Mouse (Mus musculus): Measurements from ENCODE around the gene Eea1. TPM values are rescaled to one million over a fixed set of nuclear protein-coding genes. Genes with fewer than 3 reads are reported as not detected.
A peak's percentile ranks its signal among the peaks of the same experiment; 100 is the strongest.
"Not testable (repeated sequence)": the region's sequence is repeated elsewhere in the genome, so short reads cannot be mapped to it uniquely, and the experiment has no call there.

The Eea1 gene
- polyA plus RNA-seq, 1 experiment from 2014 or later: 8.6 TPM

DNA sequence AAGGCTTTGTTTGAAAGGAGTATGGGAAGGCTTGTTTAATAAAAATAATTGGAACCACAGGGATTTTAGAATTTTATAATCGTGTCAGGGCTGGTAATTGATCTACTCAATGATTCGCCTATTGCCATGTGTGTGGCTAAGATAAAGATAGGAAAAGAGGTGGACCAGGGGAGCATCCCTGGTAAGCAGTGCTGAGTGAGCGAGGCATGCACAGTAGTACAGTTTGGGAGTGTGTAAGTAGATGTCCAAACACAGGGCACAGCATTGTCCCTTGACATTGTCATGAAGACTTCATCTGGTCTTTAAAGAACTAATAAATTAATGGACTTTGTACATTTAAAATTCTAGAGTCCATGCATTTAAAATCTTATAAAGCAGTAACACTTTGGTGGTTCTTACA, 93.7 kb downstream of the Eea1 start:
- Histone ChIP-seq H3K36me3 (replicated peaks) (0 out of 2 replicates have a peak, but pooled peaks cover 3% of the 10 kb centered on the region), H3K4me3 (no peak overlapping the region), H3K9me3 (no peaks in the 10 kb centered on the region), H3K27ac (no peak overlapping the region), H3K27me3 (ENCODE audit: poor library complexity, severe bottlenecking) (no peaks in the 10 kb centered on the region), H3K4me1 (no peaks in the 10 kb centered on the region)
- WGBS: 79% methylated on average over 3 of the region's 3 CpGs
- DNase-seq (ENCODE audit: extremely low spot score, low spot score): no peak

DNA sequence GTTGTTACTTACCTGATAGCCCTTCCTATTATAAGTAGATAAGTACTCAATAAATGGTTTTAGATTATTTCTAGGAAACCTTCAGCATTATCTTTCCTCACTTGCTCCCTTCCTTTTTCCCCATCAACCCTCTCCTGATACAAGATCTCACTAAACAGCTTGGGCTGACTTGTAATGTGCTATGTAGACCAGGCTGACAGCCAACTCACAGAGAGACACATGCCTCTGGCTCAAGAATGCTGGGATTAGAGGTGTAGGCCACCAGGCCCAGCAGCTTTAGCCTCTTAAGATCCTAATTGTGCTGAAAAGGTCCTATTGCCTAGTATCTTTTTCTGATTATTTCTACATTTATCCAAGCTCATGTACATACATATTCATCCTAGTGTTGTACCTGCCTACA, 95.5 kb downstream of the Eea1 start:
- no peaks in the 10 kb centered on the region for H3K27me3 ChIP-seq (ENCODE audit: poor library complexity, severe bottlenecking)
- H3K27ac ChIP-seq: no peak overlapping the region
- H3K4me3 ChIP-seq: no peak overlapping the region
- peaks cover 15% of the 10 kb centered on the region; the same call in 1 of the 2 replicates for H3K36me3 ChIP-seq (replicated peaks)
- DNase-seq (ENCODE audit: extremely low spot score, low spot score): no peak
- no peaks in the 10 kb centered on the region for H3K4me1 ChIP-seq
- H3K9me3 ChIP-seq: no peaks in the 10 kb centered on the region

DNA sequence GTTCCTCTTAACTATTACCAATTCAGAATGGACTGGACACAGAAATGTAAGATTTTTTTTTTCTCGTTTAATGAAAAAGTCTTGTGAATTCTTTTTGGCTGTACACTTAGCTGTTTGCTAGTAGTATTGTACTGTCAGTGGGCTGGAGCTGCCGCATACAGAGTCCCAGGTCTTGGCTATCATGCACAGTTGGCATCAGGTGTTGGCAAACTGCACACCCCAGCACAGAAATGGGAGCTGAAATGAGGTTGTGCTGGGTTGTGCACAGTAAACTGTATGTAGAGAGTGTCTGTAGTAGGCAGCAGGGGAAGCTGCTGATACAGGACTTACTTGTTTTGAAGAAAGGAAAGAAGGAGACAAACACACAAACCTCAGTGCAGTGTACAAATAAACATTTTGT, 103.8 kb downstream of the Eea1 start:
- Histone ChIP-seq H3K27ac (no peak overlapping the region), H3K27me3 (ENCODE audit: poor library complexity, severe bottlenecking) (no peaks in the 10 kb centered on the region), H3K4me1 (peaks cover 12% of the 10 kb centered on the region), H3K36me3 (replicated peaks) (peaks cover 14% of the 10 kb centered on the region), H3K4me3 (no peak overlapping the region), H3K9me3 (no peaks in the 10 kb centered on the region)
- 87% methylated on average over 2 of the region's 2 CpGs for WGBS
- no peak for DNase-seq (ENCODE audit: extremely low spot score, low spot score)

DNA sequence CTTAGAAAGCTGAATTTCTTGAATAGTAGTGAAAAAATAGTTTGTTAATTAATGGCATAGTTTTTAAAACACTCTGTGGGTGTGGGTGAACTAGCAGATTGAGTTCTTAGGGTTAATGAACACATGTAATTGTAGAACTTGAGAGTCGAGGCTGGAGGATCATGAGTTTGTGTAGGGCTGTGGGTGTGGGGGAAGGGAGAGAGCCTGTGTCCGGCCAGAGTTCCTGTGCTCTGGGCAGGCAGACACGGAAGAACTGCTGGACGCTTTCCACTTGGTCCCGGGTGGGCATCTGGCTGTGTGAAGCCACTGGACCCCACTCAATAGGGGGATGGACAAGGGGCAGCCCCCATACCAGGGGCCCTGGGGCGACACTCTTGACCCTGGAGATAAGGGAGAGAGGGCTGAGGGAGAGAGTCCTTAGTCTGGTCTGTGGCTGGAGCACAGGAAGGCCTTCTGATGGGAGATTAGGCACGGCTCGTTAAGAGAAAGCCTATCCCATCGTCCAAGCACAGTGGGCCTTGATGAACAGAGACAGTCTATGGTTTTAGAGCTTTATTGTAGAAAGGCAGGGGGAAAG, 107.6 kb downstream of the Eea1 start:
- no peak for DNase-seq (ENCODE audit: extremely low spot score, low spot score)
- no peaks in the 10 kb centered on the region for H3K9me3 ChIP-seq
- peaks cover 12% of the 10 kb centered on the region for H3K4me1 ChIP-seq
- 26% methylated on average over 9 of the region's 9 CpGs for WGBS
- no peaks in the 10 kb centered on the region for H3K36me3 ChIP-seq (replicated peaks)
- H3K27me3 ChIP-seq (ENCODE audit: poor library complexity, severe bottlenecking): no peaks in the 10 kb centered on the region
- H3K27ac ChIP-seq: peak overlapping the region; percentile 70; the same call in 1 of the 2 replicates
- no peak overlapping the region for H3K4me3 ChIP-seq

DNA sequence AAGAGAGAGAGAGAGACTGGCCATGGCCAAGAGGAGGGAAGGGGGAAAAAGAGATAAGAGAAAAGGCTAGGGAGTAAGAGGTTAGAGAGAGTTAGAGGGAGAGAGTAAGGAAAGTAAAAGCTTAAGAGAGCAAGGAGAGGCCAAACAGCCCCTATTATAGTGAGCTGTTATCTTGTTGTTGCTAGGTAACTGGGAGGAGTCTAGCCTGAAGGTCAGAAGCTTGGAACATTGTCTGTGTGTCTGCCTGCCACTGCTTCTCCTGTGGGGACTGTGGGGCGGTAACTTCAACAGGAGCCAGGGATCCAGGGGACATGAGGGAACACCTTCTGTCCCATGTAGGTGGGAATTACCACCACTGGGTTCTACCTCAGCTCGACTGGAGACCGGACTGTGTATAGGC, 108.1 kb downstream of the Eea1 start:
- Histone ChIP-seq H3K4me3 (no peak overlapping the region), H3K36me3 (replicated peaks) (no peaks in the 10 kb centered on the region), H3K27ac (0 out of 2 replicates have a peak overlapping the region, but pooled peaks have one; percentile 70), H3K9me3 (no peaks in the 10 kb centered on the region), H3K4me1 (peaks cover 12% of the 10 kb centered on the region), H3K27me3 (ENCODE audit: poor library complexity, severe bottlenecking) (no peaks in the 10 kb centered on the region)
- 71% methylated on average over 3 of the region's 3 CpGs for WGBS
- no peak for DNase-seq (ENCODE audit: extremely low spot score, low spot score)

DNA sequence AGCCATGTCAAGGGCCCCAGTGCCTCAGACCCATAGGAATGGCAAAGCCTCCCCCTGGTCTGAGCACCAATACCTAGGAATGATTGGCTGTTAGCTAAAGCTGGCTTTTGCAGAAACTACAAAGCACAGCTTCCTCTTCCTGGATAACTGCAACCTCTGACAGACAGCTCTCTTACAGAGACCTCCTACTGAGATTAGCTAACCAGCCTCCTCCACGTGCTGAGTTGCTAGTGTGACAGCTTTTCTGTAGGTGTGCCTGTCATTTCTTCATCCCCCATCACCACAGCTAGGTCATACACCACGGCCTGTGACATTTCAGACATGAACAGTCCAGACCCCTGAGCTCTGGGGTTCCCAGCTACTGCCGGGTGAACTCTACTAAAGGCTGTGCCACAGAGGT, 126.9 kb downstream of the Eea1 start:
- no peak for DNase-seq (ENCODE audit: extremely low spot score, low spot score)
- H3K4me3 ChIP-seq: no peak overlapping the region
- H3K4me1 ChIP-seq: no peaks in the 10 kb centered on the region
- no peaks in the 10 kb centered on the region for H3K36me3 ChIP-seq (replicated peaks)
- H3K27me3 ChIP-seq (ENCODE audit: poor library complexity, severe bottlenecking): no peaks in the 10 kb centered on the region
- H3K9me3 ChIP-seq: no peaks in the 10 kb centered on the region
- no peak overlapping the region for H3K27ac ChIP-seq
- 53% methylated on average over 3 of the region's 3 CpGs for WGBS

DNA sequence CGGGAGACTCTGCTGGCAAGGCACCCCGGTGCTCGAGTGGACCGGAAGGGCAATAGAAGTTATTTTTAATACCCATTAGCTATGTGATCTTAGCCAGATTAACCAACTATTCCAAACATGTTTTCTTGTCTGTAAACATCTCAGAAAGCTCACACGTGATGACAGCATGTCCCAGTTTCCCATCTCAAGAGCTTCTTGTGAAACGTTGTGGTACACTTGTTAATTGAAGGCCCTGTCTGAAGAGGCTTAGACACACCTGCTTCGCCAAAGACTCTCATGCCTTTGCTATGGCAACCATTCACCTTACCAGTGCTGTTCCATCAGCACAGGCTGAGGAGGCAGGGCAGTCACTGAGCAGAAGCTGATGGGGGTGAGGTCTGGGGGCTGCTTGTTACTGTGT, 133.9 kb downstream of the Eea1 start:
- no peak overlapping the region for H3K27ac ChIP-seq
- H3K36me3 ChIP-seq (replicated peaks): no peaks in the 10 kb centered on the region
- no peaks in the 10 kb centered on the region for H3K27me3 ChIP-seq (ENCODE audit: poor library complexity, severe bottlenecking)
- WGBS: 93% methylated on average over 7 of the region's 7 CpGs
- no peak for DNase-seq (ENCODE audit: extremely low spot score, low spot score)
- H3K4me3 ChIP-seq: no peak overlapping the region
- peaks cover 8% of the 10 kb centered on the region for H3K4me1 ChIP-seq
- no peaks in the 10 kb centered on the region for H3K9me3 ChIP-seq

DNA sequence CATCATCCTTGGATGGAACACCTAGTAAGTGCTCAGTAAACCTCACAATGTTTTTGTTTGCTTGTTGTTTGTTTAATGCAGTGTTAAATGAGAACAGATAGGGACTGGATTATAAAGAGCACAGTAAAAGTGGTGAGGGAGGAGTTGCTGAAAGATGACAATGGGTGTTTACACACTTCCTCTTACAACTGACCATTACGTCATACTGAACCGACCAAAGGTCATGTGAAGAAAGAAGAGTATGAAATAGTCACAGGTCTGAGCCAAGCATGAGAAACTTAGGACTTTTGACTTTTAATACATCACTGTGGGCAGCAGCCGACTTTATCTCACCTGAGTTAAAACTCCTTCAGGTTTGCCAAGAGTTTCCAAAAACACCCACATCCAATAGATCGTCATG, 135.0 kb downstream of the Eea1 start:
- Histone ChIP-seq H3K27ac (no peak overlapping the region), H3K4me3 (no peak overlapping the region), H3K36me3 (replicated peaks) (no peaks in the 10 kb centered on the region), H3K4me1 (peaks cover 8% of the 10 kb centered on the region), H3K27me3 (ENCODE audit: poor library complexity, severe bottlenecking) (no peaks in the 10 kb centered on the region), H3K9me3 (no peaks in the 10 kb centered on the region)
- no peak for DNase-seq (ENCODE audit: extremely low spot score, low spot score)
- WGBS: 85% methylated on average over 4 of the region's 4 CpGs

DNA sequence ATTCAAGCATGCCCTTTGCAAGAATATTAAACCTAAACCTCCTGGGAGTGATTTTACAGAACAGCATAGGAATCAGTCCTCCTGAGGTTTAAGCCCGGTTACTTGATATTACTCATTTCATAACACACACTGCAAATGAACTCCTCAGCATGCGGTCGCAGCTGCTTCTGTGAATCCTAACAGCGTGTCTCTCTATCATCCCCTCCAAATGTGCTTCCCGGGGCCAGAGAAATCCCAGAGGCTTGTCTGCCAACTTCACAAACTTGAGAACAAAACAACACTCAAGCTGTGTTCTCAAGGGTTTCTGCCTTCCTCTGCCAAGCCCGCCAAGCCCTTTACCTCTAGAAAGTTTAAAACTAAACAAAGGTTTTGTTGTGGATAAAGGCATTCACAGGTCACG, 135.4 kb downstream of the Eea1 start:
- Histone ChIP-seq H3K27me3 (ENCODE audit: poor library complexity, severe bottlenecking) (no peaks in the 10 kb centered on the region), H3K27ac (no peak overlapping the region), H3K4me1 (peaks cover 8% of the 10 kb centered on the region), H3K9me3 (no peaks in the 10 kb centered on the region), H3K4me3 (no peak overlapping the region), H3K36me3 (replicated peaks) (no peaks in the 10 kb centered on the region)
- 39% methylated on average over 7 of the region's 7 CpGs for WGBS
- no peak for DNase-seq (ENCODE audit: extremely low spot score, low spot score)

DNA sequence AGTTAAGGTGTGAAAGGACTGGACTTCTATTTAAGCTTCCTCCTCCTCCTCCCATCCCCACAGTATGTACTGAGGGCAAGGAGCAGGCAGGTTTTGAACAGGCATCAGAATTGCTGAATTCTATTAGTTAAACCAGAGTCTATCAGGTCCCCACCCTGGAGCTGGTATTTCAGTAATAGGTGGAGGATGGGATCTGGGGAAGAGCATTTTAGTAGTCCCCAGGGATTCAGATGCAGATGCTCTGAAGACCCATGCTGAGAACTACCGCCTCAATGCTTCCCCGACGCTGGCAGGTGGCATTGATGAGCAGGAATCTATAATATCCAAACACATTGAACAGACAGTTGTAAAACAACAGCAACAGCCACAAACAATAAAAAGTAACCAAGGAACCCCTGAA, 136.0 kb downstream of the Eea1 start:
- 68% methylated on average over 3 of the region's 3 CpGs for WGBS
- Histone ChIP-seq H3K36me3 (replicated peaks) (no peaks in the 10 kb centered on the region), H3K4me1 (peaks cover 8% of the 10 kb centered on the region), H3K27ac (no peak overlapping the region), H3K4me3 (no peak overlapping the region), H3K9me3 (no peaks in the 10 kb centered on the region), H3K27me3 (ENCODE audit: poor library complexity, severe bottlenecking) (no peaks in the 10 kb centered on the region)
- no peak for DNase-seq (ENCODE audit: extremely low spot score, low spot score)

DNA sequence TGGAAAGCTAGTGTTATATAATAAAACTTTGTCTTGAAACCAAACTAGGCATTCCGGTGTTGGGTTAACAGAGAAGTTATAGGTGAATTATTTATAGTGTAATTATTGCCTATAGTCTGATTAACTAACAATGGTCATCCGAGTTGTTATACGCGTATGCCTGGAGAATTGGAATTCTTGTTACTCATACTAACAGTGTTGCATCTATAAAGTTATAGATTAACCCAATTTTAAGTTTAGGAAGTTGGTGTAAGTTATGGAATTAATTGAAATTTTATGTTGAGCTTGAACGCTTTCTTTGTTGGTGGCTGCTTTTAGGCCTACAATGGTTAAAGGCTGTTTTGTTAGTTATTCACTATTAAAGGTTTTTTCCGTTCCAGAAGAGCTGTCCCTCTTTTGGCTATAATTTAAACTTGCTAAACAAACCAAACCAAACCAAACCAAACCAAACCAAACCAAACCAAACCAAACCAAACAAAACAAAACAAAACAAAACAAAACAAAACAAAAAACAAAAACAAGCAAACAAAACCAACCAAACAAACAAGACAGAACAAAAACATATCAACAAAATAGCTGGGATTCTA, 137.1 kb downstream of the Eea1 start:
- not testable (repeated sequence) for H3K9me3 ChIP-seq

DNA sequence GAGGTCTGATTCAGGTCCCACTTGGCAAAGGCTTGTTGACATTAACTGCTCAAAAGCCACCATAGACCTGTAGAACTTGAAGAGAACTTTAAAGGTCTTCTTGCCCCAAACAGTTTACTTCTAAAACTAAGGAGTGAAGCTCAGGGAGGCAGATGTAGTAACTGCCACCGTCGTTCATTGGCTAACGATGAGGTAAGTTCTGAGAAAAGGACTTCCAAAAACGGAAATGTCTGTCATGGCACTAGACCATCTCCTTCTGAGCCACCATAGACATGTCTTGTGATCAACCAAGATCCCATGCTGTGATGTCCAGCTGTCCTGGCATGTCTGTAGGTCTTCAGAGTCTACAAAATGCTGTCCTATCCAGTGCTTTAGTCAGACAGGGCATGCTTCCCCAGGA, 139.4 kb downstream of the Eea1 start:
- no peak overlapping the region for H3K27ac ChIP-seq
- no peak overlapping the region for H3K4me3 ChIP-seq
- H3K27me3 ChIP-seq (ENCODE audit: poor library complexity, severe bottlenecking): no peaks in the 10 kb centered on the region
- H3K36me3 ChIP-seq (replicated peaks): no peaks in the 10 kb centered on the region
- no peak for DNase-seq (ENCODE audit: extremely low spot score, low spot score)
- no peaks in the 10 kb centered on the region for H3K9me3 ChIP-seq
- WGBS: 95% methylated on average over 4 of the region's 4 CpGs
- peaks cover 8% of the 10 kb centered on the region for H3K4me1 ChIP-seq

More for the DNA sequence above, 137.1 kb downstream of the Eea1 start:
- not testable (repeated sequence) for DNase-seq (ENCODE audit: extremely low spot score, low spot score); H3K4me1 ChIP-seq; H3K27ac ChIP-seq; H3K36me3 ChIP-seq (replicated peaks); H3K4me3 ChIP-seq; H3K27me3 ChIP-seq (ENCODE audit: poor library complexity, severe bottlenecking)
- WGBS: 89% methylated on average over 6 of the region's 6 CpGs

DNA sequence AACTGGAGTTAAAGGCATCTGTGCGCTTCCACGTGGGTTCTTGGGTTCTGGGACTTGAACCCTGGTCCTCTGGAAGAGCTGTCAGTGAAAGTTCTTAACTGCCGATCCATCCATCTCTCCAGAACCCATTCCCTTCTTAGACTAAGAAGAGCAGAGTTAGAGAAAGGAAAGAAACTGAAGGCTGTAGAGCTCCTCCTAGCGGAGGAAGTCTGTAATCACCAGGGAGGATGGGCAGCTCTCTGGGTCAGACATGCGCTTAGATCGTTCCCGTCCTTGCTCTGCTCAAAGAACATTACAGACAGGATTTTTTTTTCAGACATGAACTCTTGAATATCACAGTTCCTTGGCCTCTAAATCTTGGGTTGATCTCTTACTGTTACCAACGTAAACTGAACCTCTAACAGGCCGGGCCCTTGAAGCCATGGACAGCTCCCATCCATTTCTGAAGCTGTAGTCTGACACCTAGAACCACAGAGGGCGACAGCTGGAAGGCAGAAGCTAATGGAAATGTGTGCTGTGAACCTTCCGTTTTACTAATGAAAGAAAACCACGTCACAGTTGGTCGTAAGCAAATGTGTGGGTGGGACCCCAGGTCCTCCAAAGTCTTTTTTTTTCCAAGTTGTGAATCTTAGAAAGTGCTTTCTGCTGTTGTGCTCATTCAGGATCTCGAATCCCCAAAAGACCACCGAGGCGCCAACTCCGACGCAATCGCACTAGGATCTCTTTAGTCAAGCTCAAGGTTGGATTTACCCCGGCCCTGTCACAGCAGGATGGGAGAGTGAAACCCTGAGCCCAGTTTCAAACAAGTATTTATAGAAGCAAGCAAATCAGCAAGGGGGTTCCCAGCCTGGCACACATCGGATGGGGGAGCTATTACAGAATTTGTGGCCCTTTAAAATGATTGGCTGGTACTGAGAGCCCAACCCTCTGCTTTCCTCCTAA, 140.3 kb downstream of the Eea1 start:
- Histone ChIP-seq H3K4me1 (peaks cover 7% of the 10 kb centered on the region), H3K36me3 (replicated peaks) (no peaks in the 10 kb centered on the region), H3K4me3 (no peak overlapping the region), H3K27me3 (ENCODE audit: poor library complexity, severe bottlenecking) (no peaks in the 10 kb centered on the region), H3K9me3 (no peaks in the 10 kb centered on the region), H3K27ac (no peak overlapping the region)
- no peak for DNase-seq (ENCODE audit: extremely low spot score, low spot score)
- 67% methylated on average over 21 of the region's 21 CpGs for WGBS

Measured in forebrain, embryonic 10.5 days (tissue).